Mouse (Mus musculus): ENCODE measurements at regions not wholly inside any gene's neighbourhood (a gene's known extent, or its start where the extent isn't known, plus 50 kb on each side); places are given as distances from the start of the nearest gene placed in this dataset.

GRCm38 (mm10) chr6:98435676-98436075 is 93.1 kb upstream of the Gm765 start:
- DNase-seq (ENCODE audit: extremely low read depth, low read depth, low spot score): no peak
- Histone ChIP-seq H3K27ac (replicated peaks; ENCODE audit: insufficient read depth, low read depth, low read length) (no peak overlapping the region), H3K36me3 (ENCODE audit: control insufficient read depth, insufficient read depth, low read length) (no peaks in the 10 kb centered on the region), H3K27me3 (ENCODE audit: control insufficient read depth, insufficient read depth, low read length) (no peaks in the 10 kb centered on the region), H3K9ac (ENCODE audit: low read depth, low read length) (no peak overlapping the region), H3K79me2 (ENCODE audit: control insufficient read depth, insufficient read depth, low read length) (no peaks in the 10 kb centered on the region), H3K4me3 (ENCODE audit: insufficient read depth, low read depth, low read length) (no peak overlapping the region), H3K4me1 (ENCODE audit: control insufficient read depth, insufficient read depth, low read length) (no peaks in the 10 kb centered on the region; the same call in 1 of the 2 replicates)
- 58% methylated on average over 6 of the region's 6 CpGs for WGBS
- TF ChIP-seq CTCF (IDR thresholded peaks at IDR 0.05; ENCODE audit: low read depth, low read length) (no peak), POLR2A (IDR thresholded peaks at IDR 0.05; ENCODE audit: extremely low read depth, insufficient read depth, low read length) (no peak)

- H3K4me1 ChIP-seq (ENCODE audit: control insufficient read depth, insufficient read depth, low read length): no peaks in the 10 kb centered on the region; the same call in 1 of the 2 replicates
- no peak overlapping the region for H3K9ac ChIP-seq (ENCODE audit: low read depth, low read length)
- WGBS: 18% methylated on average over 6 of the region's 6 CpGs
- no peaks in the 10 kb centered on the region for H3K79me2 ChIP-seq (ENCODE audit: control insufficient read depth, insufficient read depth, low read length)
- H3K27ac ChIP-seq (replicated peaks; ENCODE audit: insufficient read depth, low read depth, low read length): no peak overlapping the region
- DNase-seq (ENCODE audit: extremely low read depth, low read depth, low spot score): peak; percentile 84
- no peak overlapping the region for H3K4me3 ChIP-seq (ENCODE audit: insufficient read depth, low read depth, low read length)
- no peak for TF ChIP-seq CTCF (IDR thresholded peaks at IDR 0.05; ENCODE audit: low read depth, low read length)
- no peak for TF ChIP-seq POLR2A (IDR thresholded peaks at IDR 0.05; ENCODE audit: extremely low read depth, insufficient read depth, low read length)
- no peaks in the 10 kb centered on the region for H3K27me3 ChIP-seq (ENCODE audit: control insufficient read depth, insufficient read depth, low read length)
- no peaks in the 10 kb centered on the region for H3K36me3 ChIP-seq (ENCODE audit: control insufficient read depth, insufficient read depth, low read length)
Observed at GRCm38 (mm10) chr6:98433286-98433685, 90.7 kb upstream of the Gm765 start.

- H3K27ac ChIP-seq (replicated peaks; ENCODE audit: insufficient read depth, low read depth, low read length): no peak overlapping the region
- 38% methylated on average over 5 of the region's 5 CpGs for WGBS
- H3K27me3 ChIP-seq (ENCODE audit: control insufficient read depth, insufficient read depth, low read length): no peaks in the 10 kb centered on the region
- no peaks in the 10 kb centered on the region for H3K36me3 ChIP-seq (ENCODE audit: control insufficient read depth, insufficient read depth, low read length)
- H3K4me3 ChIP-seq (ENCODE audit: insufficient read depth, low read depth, low read length): no peak overlapping the region
- no peaks in the 10 kb centered on the region; the same call in 1 of the 2 replicates for H3K4me1 ChIP-seq (ENCODE audit: control insufficient read depth, insufficient read depth, low read length)
- H3K79me2 ChIP-seq (ENCODE audit: control insufficient read depth, insufficient read depth, low read length): no peaks in the 10 kb centered on the region
- TF ChIP-seq POLR2A (IDR thresholded peaks at IDR 0.05; ENCODE audit: extremely low read depth, insufficient read depth, low read length) (no peak), CTCF (IDR thresholded peaks at IDR 0.05; ENCODE audit: low read depth, low read length) (no peak)
- peak; percentile 50 for DNase-seq (ENCODE audit: extremely low read depth, low read depth, low spot score)
- no peak overlapping the region for H3K9ac ChIP-seq (ENCODE audit: low read depth, low read length)
Observed at GRCm38 (mm10) chr6:98429120-98429519, 86.6 kb upstream of the Gm765 start.

- 25% methylated on average over 1 of the region's 1 CpGs for WGBS
- H3K4me1 ChIP-seq (ENCODE audit: control insufficient read depth, insufficient read depth, low read length): peaks cover 3% of the 10 kb centered on the region; the same call in 1 of the 2 replicates
- no peaks in the 10 kb centered on the region for H3K27me3 ChIP-seq (ENCODE audit: control insufficient read depth, insufficient read depth, low read length)
- no peak overlapping the region for H3K4me3 ChIP-seq (ENCODE audit: insufficient read depth, low read depth, low read length)
- peak; percentile 99 for DNase-seq (ENCODE audit: extremely low read depth, low read depth, low spot score)
- H3K36me3 ChIP-seq (ENCODE audit: control insufficient read depth, insufficient read depth, low read length): no peaks in the 10 kb centered on the region
- no peaks in the 10 kb centered on the region; the same call in 1 of the 2 replicates for H3K79me2 ChIP-seq (ENCODE audit: control insufficient read depth, insufficient read depth, low read length)
- TF ChIP-seq CTCF (IDR thresholded peaks at IDR 0.05; ENCODE audit: low read depth, low read length) (no peak), POLR2A (IDR thresholded peaks at IDR 0.05; ENCODE audit: extremely low read depth, insufficient read depth, low read length) (no peak)
- peak overlapping the region; percentile 26; the same call in 1 of the 2 replicates for H3K9ac ChIP-seq (ENCODE audit: low read depth, low read length)
- H3K27ac ChIP-seq (replicated peaks; ENCODE audit: insufficient read depth, low read depth, low read length): peak overlapping the region; percentile 86
Observed at GRCm38 (mm10) chr6:98402605-98403004, 60.1 kb upstream of the Gm765 start.

GRCm38 (mm10) chr6:98394589-98394988 is 52.0 kb upstream of the Gm765 start:
- TF ChIP-seq POLR2A (IDR thresholded peaks at IDR 0.05; ENCODE audit: extremely low read depth, insufficient read depth, low read length) (no peak), CTCF (IDR thresholded peaks at IDR 0.05; ENCODE audit: low read depth, low read length) (no peak)
- no peak overlapping the region for H3K4me3 ChIP-seq (ENCODE audit: insufficient read depth, low read depth, low read length)
- no peak overlapping the region for H3K9ac ChIP-seq (ENCODE audit: low read depth, low read length)
- no peaks in the 10 kb centered on the region for H3K27me3 ChIP-seq (ENCODE audit: control insufficient read depth, insufficient read depth, low read length)
- 83% methylated on average over 5 of the region's 5 CpGs for WGBS
- no peak for DNase-seq (ENCODE audit: extremely low read depth, low read depth, low spot score)
- no peaks in the 10 kb centered on the region for H3K36me3 ChIP-seq (ENCODE audit: control insufficient read depth, insufficient read depth, low read length)
- no peaks in the 10 kb centered on the region; the same call in 1 of the 2 replicates for H3K4me1 ChIP-seq (ENCODE audit: control insufficient read depth, insufficient read depth, low read length)
- no peak overlapping the region for H3K27ac ChIP-seq (replicated peaks; ENCODE audit: insufficient read depth, low read depth, low read length)
- H3K79me2 ChIP-seq (ENCODE audit: control insufficient read depth, insufficient read depth, low read length): no peaks in the 10 kb centered on the region
